Mouse (Mus musculus) ES-E14 (cell line): ENCODE measurements around the gene 5830411N06Rik.

Source experiments
- CHD2 ChIP-seq: IDR thresholded peaks from 2 replicates; pipeline ENCODE4 v1.6.1; 2014; ENCODE audit warnings: mild to moderate bottlenecking, low read depth, low read length, inconsistent platforms
- HCFC1 ChIP-seq: IDR thresholded peaks from 2 replicates; pipeline ENCODE4 v1.6.1; 2012; ENCODE audit warnings: low read length, inconsistent platforms, borderline replicate concordance; ENCODE audit not compliant: insufficient read depth
- MAFK ChIP-seq: IDR thresholded peaks from 2 replicates; pipeline ENCODE4 v1.6.1; 2014; ENCODE audit warnings: mild to moderate bottlenecking, low read depth, low read length, inconsistent platforms; ENCODE audit not compliant: insufficient read depth
- ZC3H11A ChIP-seq: IDR thresholded peaks from 2 replicates; pipeline ENCODE4 v1.6.1; 2012; ENCODE audit warnings: low read depth, mild to moderate bottlenecking, inconsistent platforms, low read length, borderline replicate concordance

GRCm38 (mm10) chr7:140220375-140220774, 26.7 kb upstream of the 5830411N06Rik start:
- TF ChIP-seq MAFK = no peak
- no peak for TF ChIP-seq CHD2
- no peak for TF ChIP-seq ZC3H11A
- TF ChIP-seq HCFC1 = no peak
